Mouse (Mus musculus) frontal cortex, postnatal 36 days (tissue): ENCODE data around the gene Hic1.
"Not testable (repeated sequence)": the region's sequence is repeated elsewhere in the genome, so short reads cannot be mapped to it uniquely, and the experiment has no call there.

Experiments used
- DNase-seq, 2 experiments: peaks; one replicate each; pipeline ENCODE4 v3.0.0; 2022; ENCODE audit warnings: low spot score in 2 of 2

Hic1 gene

DNA sequence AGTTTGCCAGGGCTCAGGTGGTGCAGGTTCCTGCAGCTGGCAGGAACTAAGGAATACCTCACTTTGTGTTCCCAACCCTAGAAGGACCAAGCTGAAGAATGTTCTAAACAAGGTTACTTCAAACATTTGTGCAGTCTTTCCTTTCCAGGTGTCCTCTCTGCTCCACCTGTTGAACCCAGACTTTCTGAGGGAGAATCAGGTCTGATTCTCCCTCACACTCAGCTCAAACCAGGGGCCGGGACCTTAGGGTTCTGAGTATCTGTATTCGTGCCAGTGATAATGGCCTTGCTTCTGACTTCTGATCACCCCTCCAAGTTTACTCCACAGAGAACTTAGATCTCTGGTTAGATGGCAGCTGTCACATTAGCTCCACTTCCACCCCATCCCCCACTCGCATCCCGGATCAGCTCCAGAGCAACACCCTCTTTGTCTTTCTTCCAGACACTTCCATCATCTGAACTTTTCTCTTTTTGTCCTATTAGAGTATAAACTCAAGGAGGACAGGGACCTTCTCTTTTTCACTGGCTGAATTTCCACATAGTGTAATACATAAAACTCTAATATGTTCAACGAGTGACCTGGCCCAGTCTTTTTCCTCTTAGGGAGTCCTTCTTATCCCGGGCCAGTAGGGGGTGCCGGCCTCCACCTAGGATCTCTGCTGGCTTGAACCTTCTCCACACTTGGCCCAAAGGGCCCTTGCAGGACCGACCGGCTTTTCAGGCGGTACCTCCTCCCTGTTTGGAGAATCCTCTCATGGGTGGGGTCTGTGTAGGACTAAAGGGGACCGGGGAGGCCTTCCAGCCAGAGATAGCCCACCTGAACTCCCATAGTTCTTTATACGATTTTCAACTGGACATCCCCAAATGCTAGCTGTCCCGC is 23.3 kb upstream of the Hic1 start:
- peak in 1 of 2 experiments; percentile 59 for DNase-seq

DNA sequence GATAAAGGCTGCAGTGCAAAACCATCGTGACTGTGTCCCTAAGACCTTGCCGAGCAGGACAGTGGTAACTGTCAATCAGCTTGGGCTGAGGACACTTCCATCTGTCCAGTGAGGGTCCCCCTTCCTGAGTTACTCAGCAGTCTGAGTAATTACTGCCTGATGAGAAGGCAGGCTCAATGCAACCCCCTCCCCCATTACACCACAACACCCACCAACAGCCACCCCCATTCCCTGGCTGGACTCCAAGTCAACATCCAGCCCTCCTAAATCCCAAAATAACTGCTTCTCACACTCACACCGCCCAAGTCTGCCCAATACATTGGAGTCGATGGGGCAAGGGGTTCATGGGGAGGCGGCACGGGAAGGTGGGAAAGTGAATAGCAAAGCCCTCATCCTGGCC is 22.5 kb upstream of the Hic1 start:
- no peak for DNase-seq

DNA sequence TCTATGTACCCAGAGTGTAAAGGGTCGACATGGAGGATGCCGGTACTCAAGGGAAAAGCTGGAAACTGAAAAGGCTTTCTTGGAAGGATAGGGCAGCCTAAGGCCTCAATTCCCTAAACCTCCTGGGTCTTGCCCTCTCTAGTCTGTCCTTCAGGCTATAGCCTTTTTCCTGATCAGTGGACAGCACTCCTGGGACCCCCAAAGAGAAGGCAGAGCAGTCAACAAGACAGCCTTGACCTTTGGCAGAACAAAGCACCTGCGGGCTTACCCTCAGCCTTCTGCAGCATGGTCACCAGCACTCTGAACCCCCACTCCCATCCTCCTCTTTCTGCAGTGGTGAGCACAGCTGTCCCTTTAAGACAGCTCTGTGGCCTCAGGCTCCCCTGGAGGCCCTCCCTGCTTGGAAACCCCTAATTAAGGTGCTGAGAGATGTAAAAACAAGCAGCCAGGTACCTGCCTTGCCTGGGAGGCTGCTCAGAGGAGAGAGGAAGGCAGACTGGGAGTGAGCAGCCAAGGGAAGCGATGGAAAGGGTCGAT is 21.7 kb upstream of the Hic1 start, which contains the start of gene Dph1:
TSS of gene Dph1 (minus strand) at position 337 of the 537 bp plus-strand sequence.
- no peak for DNase-seq

- peak; percentile 74 to 79 for DNase-seq
Measured at GRCm38 (mm10) chr11:75190371-75190724, 21.0 kb upstream of the Hic1 start.

GRCm38 (mm10) chr11:75189713-75190370 is 20.5 kb upstream of the Hic1 start:
- DNase-seq, result no peak

DNA sequence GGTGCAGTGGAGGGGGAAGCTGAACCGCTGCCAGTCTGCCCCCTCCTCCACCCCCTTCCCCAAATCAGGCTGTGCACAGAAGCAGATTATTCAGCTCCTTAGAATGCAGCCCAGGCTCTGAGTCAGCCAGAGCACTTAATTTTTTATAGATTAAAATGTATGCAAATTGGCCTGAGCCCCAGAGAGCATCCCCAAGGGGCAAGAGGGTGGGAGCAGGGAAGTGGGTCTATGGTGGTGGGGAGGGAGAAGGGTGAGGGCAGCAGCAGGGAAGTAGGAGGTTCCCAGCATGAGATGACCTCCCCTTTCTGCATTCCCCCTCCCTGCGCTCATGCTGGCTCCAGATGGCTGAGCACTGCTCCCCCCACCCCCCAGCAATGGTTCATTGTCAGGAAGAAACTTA is 15.7 kb upstream of the Hic1 start:
- DNase-seq, result no peak

GRCm38 (mm10) chr11:75184573-75184972 is 15.3 kb upstream of the Hic1 start:
- DNase-seq, result no peak

- DNase-seq, result peak; percentile 71 to 86
Measured at GRCm38 (mm10) chr11:75183917-75184570, 14.7 kb upstream of the Hic1 start.

DNA sequence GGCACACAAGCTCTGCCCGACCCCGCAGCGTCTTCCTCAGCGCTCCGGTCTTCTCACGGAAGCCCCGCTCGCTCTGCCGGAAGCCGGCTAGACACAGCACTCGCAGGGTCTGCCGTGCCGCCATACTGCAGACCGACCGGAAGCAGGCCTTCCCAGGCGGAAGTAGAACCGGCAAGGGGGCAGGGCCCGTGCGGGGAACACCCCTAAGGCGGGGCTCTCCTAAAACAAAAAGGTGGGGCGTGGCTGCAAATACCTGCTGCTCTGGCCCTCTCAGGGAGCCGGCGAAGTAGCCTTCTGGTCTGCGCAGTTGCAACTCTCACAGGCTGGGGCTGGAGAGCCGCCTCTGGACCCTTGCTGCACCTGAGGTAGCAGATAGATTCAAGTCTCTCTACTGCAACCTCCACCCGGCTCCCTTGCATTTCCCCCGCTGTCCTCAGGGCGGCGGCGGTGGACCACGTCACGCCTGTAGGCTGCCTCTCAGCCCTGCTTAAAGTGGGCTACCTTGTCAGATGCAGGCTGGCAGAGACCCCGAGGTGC is 9.4 kb upstream of the Hic1 start, which contains the start of gene Ovca2:
TSS of gene Ovca2 (minus strand) at position 164 of the 537 bp plus-strand sequence.
- DNase-seq, result peak; percentile 89 to 91

GRCm38 (mm10) chr11:75178011-75178410 is 8.7 kb upstream of the Hic1 start:
- DNase-seq, result no peak

DNA sequence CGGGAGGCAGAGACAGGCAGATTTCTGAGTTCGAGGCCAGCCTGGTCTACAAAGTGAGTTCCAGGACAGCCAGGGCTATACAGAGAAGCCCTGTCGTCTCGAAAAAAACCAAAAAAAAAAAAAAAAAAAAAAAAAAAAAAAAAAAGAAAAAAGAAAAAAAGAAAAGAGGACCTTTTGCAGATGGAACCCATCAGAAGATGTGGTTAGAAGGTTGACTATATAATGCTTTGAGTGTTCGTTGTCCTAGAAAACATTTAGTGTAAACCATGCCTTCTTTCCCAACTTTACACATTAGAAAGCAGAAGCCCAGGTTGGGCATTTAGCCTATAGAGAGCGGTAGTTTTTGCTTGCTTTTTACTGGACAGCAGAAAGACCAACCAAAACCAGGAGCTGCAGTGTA is 5.3 kb upstream of the Hic1 start:
- not testable (repeated sequence) for DNase-seq

DNA sequence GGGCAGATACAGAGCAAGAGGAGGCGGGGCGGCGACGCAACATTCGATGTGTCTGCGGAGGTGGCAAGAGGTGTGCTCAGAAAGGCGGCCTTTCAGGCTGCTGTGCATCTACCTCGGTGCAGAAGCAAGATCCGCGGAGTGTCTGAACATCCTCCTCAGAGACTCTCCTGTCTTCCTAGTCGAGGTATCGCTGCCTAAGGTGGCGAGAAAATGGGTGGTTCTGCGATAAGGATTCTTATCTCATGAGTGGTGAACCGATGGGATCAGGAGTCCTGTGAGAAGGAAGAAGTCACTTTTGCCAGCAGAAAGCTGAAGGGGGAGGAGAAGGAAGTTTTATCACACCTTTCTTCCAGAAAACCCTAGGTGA is 4.5 kb upstream of the Hic1 start:
- no peak for DNase-seq

DNA sequence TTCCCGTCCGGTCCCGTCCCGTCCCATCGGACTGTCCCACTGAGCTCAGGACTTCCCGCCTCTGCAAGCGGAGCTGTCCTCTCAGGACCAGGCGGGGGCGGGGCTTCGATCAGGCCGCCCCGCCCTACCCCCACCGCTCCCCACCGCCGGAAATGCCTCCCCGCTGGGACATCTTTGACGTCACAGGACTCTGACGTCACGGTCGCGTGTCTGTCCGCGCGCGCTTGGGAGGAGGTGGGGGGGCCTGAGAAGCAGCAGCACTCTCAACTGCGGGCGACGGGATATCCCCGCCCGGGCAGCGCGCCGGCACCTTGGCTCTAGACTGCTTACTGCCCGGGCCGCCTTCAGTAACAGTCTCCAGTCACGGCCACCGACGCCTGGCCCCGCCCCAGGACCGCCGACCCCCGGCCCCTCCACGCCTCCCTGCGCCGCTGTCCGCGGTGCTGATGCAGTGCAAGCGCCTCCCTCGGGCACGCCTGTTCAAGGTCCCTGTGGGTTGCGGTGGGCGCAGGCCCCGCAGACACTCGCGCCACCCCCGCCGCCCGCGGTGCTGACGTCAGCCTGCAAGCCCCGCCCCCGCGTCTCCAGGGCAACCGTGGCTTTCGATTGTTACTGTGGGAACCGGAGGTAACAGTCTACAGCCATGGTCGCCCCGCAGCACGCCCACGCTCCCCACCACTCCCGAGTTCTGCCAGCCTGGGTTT is 3.9 kb upstream of the Hic1 start:
- peak; percentile 94 to 96 for DNase-seq

- DNase-seq, result peak; percentile 71
Measured at GRCm38 (mm10) chr11:75172151-75173094, 3.1 kb upstream of the Hic1 start.

DNA sequence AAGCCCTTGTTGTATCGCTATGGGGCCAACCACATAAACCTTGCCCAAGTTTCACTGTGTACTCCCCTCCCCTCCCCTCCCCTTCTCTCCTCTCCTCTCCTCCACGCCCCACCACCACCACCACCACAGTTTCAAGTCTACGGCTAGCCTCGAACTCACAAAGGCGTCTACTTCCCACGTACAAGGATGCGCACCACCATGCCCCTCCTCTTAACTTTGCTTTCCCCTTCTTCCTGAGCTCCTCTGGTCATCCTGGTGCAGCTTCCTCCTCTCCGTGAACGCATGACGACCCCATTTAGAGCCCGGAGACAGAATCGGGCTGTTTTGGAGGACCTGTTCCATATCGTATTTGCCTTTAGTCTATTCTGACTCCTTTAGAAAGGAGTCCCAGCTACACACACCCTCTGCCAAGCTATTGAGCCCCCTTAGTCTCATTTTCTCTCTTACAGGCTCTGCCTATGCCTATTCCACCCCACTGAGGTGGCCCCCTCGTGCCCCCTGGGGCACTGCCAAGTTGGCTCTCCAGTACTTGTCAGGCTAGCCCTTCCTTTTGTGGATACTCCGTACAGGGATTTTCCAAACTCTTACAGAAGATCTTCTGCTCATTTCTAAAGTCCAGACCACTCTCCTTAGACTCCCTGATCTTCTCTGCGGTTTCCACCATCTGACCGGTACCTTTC is 2.0 kb upstream of the Hic1 start:
- DNase-seq, result no peak

GRCm38 (mm10) chr11:75170136-75170751 is 925 bp upstream of the Hic1 start:
- peak; percentile 91 to 94 for DNase-seq

GRCm38 (mm10) chr11:75168590-75169361 is 543 bp downstream of the Hic1 start:
- peak; percentile 76 to 80 for DNase-seq
